Mouse (Mus musculus): Measurements from ENCODE around the gene Slitrk4.

Gene Slitrk4

GRCm38 (mm10) chrX:64276290-64277125, at the start of gene Slitrk4:
TSS of gene Slitrk4 (minus strand) at chrX:64276996.
- DNase-seq (ENCODE audit: low read depth): no peak

- no peak for DNase-seq (ENCODE audit: low read depth)
These were observed 42.7 kb upstream of the Slitrk4 start for GRCm38 (mm10) chrX:64319501-64319900.

- DNase-seq (ENCODE audit: low read depth): no peak
These were observed 1.1 kb upstream of the Slitrk4 start for GRCm38 (mm10) chrX:64277991-64278301.

GRCm38 (mm10) chrX:64277126-64277990, 562 bp upstream of the Slitrk4 start:
- no peak for DNase-seq (ENCODE audit: low read depth)

- DNase-seq (ENCODE audit: low read depth): no peak
These were observed 1.1 kb downstream of the Slitrk4 start for GRCm38 (mm10) chrX:64275501-64276289.

GRCm38 (mm10) chrX:64263481-64263880, 13.3 kb downstream of the Slitrk4 start:
- DNase-seq (ENCODE audit: low read depth): no peak
